Mouse (Mus musculus) spleen, adult 2 months (tissue): Measurements from ENCODE around the gene S100pbp. TPM values are rescaled to one million over a fixed set of nuclear protein-coding genes. Genes with fewer than 3 reads are reported as not detected.
A peak's percentile ranks its signal among the peaks of the same experiment; 100 is the strongest.

Source experiments
- DNase-seq, 2 experiments: peaks; one replicate each; pipeline versions ENCODE4 v3.0.0 to v3.0.0-alpha.2; 2012 to 2021; ENCODE audit warnings: low spot score in 2 of 2, low read depth in 1 of 2
- H3K27ac ChIP-seq: fragments of 200-500 bp; 2 replicates; pipeline ENCODE4 v1.5.1; 2012; ENCODE audit warnings: low read length, inconsistent platforms; ENCODE audit not compliant: insufficient read depth
- H3K27me3 ChIP-seq: fragments of 200-500 bp; 2 replicates; pipeline ENCODE4 v1.6.1; 2012; ENCODE audit warnings: mild to moderate bottlenecking, moderate library complexity, low read length, inconsistent platforms; ENCODE audit not compliant: control insufficient read depth, insufficient read depth
- H3K36me3 ChIP-seq: fragments of 200-500 bp; 2 replicates; pipeline ENCODE4 v1.6.1; 2012; ENCODE audit warnings: mild to moderate bottlenecking, low read length, inconsistent platforms; ENCODE audit not compliant: control insufficient read depth, insufficient read depth
- H3K4me1 ChIP-seq: fragments of 200-500 bp; 2 replicates; pipeline ENCODE4 v1.6.1; 2011; ENCODE audit warnings: inconsistent platforms; ENCODE audit not compliant: control insufficient read depth, insufficient read depth, insufficient read length
- H3K4me3 ChIP-seq: fragments of 200-500 bp; 2 replicates; pipeline ENCODE4 v1.5.1; 2011; ENCODE audit warnings: mild to moderate bottlenecking, inconsistent platforms; ENCODE audit not compliant: insufficient read depth, insufficient read length; ENCODE audit errors: extremely low read depth
- CTCF ChIP-seq: fragments of 200-500 bp; IDR thresholded peaks from 2 replicates; pipeline ENCODE4 v1.5.1; 2011; ENCODE audit warnings: mild to moderate bottlenecking, inconsistent platforms; ENCODE audit not compliant: insufficient read depth, insufficient read length, insufficient replicate concordance; ENCODE audit errors: extremely low read depth
- POLR2A ChIP-seq: fragments of 200-500 bp; IDR thresholded peaks from 2 replicates; pipeline ENCODE4 v1.6.1; 2011; ENCODE audit warnings: low read depth, low read length, inconsistent platforms
- WGBS: fragments of 180-500 bp; shearing (Covaris S2); methylation state at CpG from one replicate; pipeline ENCODE4 v1.1.7; 2018; 5-methylcytosine and 5-hydroxymethylcytosine counted together
- polyA plus RNA-seq: library from polyadenylated mRNA; depleted of rRNA; stranded (reverse); fragments of >200 nt; gene quantifications from 2 replicates; pipeline ENCODE4 v1.2.3, GENCODE M21; 2012

The S100pbp gene
- polyA plus RNA-seq, 1 experiment, result 14.7 TPM

DNA sequence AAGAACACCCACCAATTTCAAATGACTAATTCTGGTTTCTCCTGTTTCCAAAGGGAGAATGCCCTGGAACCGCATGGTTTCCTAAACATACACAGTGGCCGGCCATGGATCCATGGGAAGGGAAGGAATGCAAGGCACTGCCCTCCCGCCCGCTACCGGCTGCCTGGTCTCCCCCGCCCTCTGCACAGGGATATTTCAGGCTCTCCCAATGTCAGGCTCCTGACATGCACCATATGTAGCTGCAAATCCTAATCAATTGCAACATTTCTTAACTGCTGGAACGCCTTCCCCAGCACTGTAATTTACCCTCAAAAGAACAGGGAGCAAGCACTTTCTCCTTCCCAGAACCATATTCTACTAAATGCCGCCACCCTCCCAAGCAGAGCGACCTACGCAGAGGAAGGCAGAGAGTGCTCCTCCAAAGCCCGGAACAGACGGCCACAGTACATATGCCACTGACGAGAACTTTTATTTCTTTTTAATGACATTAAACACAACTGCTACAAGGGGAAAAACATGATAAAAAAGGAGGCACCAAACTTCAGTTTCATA is 41.9 kb downstream of the S100pbp start:
- 93% methylated on average over 13 of the region's 13 CpGs for WGBS

DNA sequence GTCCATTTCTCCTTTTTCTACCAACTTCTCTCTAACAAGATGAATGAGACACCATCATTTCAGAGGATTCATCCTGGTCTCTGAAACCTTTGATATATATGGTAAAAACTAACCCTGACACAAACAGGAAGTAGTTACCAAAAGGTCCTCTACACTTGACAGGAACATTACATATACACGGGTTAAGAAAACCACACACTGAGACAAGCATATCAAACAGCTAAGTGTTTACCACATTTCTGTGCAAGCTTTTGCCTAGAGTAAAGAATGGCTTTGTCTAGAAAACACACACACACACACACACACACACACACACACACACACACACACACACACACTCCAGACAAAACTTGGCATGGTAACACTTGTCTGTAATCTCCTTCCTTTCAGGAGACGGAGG is 43.1 kb downstream of the S100pbp start:
- H3K4me1 ChIP-seq, result no peaks in the 10 kb centered on the region; the same call in 1 of the 2 replicates
- TF ChIP-seq CTCF, result no peak
- no peak for TF ChIP-seq POLR2A
- H3K27me3 ChIP-seq, result no peaks in the 10 kb centered on the region
- no peak overlapping the region for H3K27ac ChIP-seq
- peaks cover 16% of the 10 kb centered on the region for H3K36me3 ChIP-seq
- 25% methylated on average over 2 of the region's 2 CpGs for WGBS
- H3K4me3 ChIP-seq, result no peak overlapping the region
- DNase-seq, result peak in 1 of 2 experiments; percentile 9

More for the DNA sequence above, 41.9 kb downstream of the S100pbp start:
- H3K27me3 ChIP-seq, result no peaks in the 10 kb centered on the region
- H3K36me3 ChIP-seq, result peaks cover 23% of the 10 kb centered on the region
- H3K4me3 ChIP-seq, result no peak overlapping the region
- no peaks in the 10 kb centered on the region; the same call in 1 of the 2 replicates for H3K4me1 ChIP-seq
- no peak for DNase-seq
- no peak for TF ChIP-seq CTCF
- no peak for TF ChIP-seq POLR2A
- no peak overlapping the region for H3K27ac ChIP-seq

GRCm38 (mm10) chr4:129145943-129146342 is 43.6 kb downstream of the S100pbp start:
- Histone ChIP-seq H3K4me1 (no peaks in the 10 kb centered on the region; the same call in 1 of the 2 replicates), H3K4me3 (no peak overlapping the region), H3K36me3 (peaks cover 13% of the 10 kb centered on the region), H3K27ac (no peak overlapping the region), H3K27me3 (no peaks in the 10 kb centered on the region)
- 83% methylated on average over 4 of the region's 4 CpGs for WGBS
- TF ChIP-seq CTCF (no peak), POLR2A (no peak)
- DNase-seq, result no peak

- H3K4me3 ChIP-seq, result no peak overlapping the region
- TF ChIP-seq CTCF (no peak), POLR2A (no peak)
- no peaks in the 10 kb centered on the region; the same call in 1 of the 2 replicates for H3K4me1 ChIP-seq
- H3K27ac ChIP-seq, result no peak overlapping the region
- peaks cover 10% of the 10 kb centered on the region for H3K36me3 ChIP-seq
- WGBS, result 69% methylated on average over 4 of the region's 4 CpGs
- H3K27me3 ChIP-seq, result no peaks in the 10 kb centered on the region
- no peak for DNase-seq
These were observed 44.1 kb downstream of the S100pbp start for GRCm38 (mm10) chr4:129145411-129145810.

DNA sequence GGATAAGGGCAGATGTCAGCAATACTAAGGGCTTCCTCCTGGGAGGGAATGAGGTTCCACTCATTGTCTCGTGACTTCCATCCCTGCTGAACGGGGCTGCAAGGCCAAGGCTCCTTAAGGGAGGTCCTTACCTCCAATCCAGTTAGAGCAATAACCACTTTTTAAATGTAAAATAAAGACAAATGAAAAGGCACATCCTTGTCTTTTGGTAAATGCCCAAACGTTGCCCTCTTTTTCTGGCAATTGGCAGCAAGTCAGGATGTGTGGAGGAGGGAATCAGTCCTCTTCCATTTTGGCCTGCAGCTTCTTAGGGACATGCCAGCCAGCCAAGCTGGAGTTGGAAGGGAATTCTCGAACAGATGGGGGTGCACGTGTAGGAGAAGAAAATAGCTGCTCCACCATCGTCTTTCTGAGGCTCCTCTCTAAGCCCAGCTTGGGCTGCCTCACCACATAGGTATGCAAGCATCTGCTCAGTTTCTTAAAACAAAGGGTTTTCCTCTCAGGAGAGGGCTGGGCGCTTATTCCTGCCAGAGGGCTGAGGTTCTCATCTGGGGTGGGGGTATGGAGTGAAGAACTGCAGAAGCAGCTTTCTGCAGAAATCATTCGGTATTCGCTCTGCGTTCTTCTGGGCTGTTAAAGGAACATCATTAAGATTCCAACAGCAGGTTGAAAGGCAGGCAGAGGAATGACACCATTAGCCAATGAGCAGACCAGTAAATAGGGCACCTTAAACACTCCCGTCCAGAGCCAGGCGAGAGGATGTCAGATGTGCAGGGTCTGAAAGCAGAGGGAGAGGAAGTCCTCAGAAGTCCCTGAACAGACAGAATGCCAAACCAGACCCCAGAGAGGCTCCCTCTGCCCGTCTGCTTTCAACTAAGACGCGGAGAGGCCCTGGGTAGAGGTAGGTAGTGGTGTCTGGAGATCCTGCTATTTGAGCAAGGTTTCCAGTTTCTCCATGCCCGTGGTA is 44.8 kb downstream of the S100pbp start:
- WGBS, result 86% methylated on average over 16 of the region's 16 CpGs
- no peak overlapping the region for H3K27ac ChIP-seq
- no peak for DNase-seq

GRCm38 (mm10) chr4:129143509-129143908 is 46.0 kb downstream of the S100pbp start:
- Histone ChIP-seq H3K27me3 (no peaks in the 10 kb centered on the region), H3K4me1 (no peaks in the 10 kb centered on the region; the same call in 1 of the 2 replicates), H3K27ac (no peak overlapping the region), H3K4me3 (no peak overlapping the region), H3K36me3 (0 out of 2 replicates have a peak, but pooled peaks cover 1% of the 10 kb centered on the region)
- no peak for DNase-seq
- TF ChIP-seq POLR2A (no peak), CTCF (no peak)
- 69% methylated on average over 5 of the region's 5 CpGs for WGBS

More for the DNA sequence above, 44.8 kb downstream of the S100pbp start:
- H3K4me3 ChIP-seq, result no peak overlapping the region
- H3K36me3 ChIP-seq, result peaks cover 5% of the 10 kb centered on the region
- H3K27me3 ChIP-seq, result no peaks in the 10 kb centered on the region
- H3K4me1 ChIP-seq, result no peaks in the 10 kb centered on the region; the same call in 1 of the 2 replicates
- TF ChIP-seq CTCF, result no peak
- no peak for TF ChIP-seq POLR2A

GRCm38 (mm10) chr4:129142439-129143045 is 47.0 kb downstream of the S100pbp start:
- no peak overlapping the region for H3K4me3 ChIP-seq
- H3K27me3 ChIP-seq, result 0 out of 2 replicates have a peak, but pooled peaks cover 2% of the 10 kb centered on the region
- no peak for TF ChIP-seq POLR2A
- TF ChIP-seq CTCF, result no peak
- DNase-seq, result no peak
- H3K36me3 ChIP-seq, result 0 out of 2 replicates have a peak, but pooled peaks cover under 1% of the 10 kb centered on the region
- H3K27ac ChIP-seq, result no peak overlapping the region
- 87% methylated on average over 11 of the region's 11 CpGs for WGBS
- no peaks in the 10 kb centered on the region; the same call in 1 of the 2 replicates for H3K4me1 ChIP-seq
